Mouse (Mus musculus): ENCODE measurements around the gene Pgap2.

Gene Pgap2

DNA sequence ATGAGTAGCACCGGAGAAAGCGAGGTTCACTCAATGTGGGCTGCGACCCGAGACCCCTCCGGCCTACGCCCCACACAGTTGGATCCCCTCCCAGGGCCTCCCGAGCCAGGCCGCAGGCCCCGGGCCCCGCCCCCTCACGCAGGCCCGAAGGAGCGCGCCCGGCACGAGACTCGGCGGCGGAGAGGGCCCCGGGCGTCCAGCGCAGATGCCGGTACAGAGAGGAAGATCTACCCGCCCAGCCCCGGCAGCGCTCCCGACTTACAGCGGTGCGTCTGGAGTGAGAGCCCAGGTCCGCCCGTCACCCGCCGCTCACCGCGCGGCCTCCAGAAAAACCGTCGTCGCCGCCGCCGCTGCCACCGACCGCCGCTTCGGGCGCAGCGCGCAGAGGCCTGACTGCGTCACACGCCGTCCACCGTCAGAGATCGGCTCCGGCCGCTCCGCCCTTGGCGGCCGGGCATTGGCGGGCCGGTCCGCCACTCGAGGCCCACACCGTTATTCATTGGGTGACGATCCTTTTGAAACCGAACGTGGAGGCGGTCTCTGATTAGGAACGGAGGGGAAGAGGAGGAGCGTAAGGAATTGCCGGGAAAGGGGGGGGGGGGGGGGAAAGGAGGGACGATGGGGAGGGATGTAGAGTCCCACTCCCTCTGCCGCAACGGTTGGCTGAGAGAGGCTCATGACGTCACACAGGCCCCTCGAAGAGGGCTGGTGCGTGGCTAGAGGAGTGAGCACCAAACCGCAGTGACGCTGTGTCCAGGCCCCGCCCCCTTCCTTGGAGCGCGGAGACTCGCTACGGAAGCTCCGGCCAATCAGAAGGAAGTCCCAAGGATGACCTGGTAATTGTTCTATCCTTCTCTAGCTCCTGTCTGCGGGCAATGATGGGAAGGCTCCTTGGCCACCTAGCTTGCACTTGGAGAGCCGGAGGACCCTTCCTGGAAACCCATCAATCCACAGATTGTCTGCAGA, at the start of gene Pgap2, which contains the start of gene Nup98:
Gene Pgap2 (plus strand): TSS at position 453 of the 966 bp plus-strand sequence.
Gene Nup98 (minus strand): TSS at position 421 of the 966 bp plus-strand sequence.
- peak; percentile 99 for DNase-seq (ENCODE audit: extremely low spot score, low spot score)

DNA sequence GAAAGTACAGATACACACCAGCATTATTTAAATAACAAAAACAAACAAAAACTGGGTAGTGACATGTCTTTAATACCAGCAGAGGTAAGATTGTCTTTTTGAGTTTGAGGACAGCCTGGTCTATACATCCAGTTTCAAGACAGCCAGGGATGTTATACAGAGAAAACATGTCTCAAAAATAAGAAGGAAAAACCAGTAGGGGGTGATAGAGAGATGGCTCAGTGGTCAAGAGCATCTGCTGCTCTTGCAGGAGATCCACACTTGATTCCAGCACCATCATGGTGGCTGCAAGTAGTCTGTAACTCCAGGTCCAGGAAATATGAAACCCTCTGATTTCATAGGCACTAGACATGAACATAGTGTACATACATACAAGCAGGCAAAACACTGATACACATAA, 39.7 kb upstream of the Pgap2 start:
- no peak for DNase-seq (ENCODE audit: extremely low spot score, low spot score)

- no peak for DNase-seq (ENCODE audit: extremely low spot score, low spot score)
These were observed 26.2 kb upstream of the Pgap2 start for GRCm38 (mm10) chr7:102183849-102184248.

DNA sequence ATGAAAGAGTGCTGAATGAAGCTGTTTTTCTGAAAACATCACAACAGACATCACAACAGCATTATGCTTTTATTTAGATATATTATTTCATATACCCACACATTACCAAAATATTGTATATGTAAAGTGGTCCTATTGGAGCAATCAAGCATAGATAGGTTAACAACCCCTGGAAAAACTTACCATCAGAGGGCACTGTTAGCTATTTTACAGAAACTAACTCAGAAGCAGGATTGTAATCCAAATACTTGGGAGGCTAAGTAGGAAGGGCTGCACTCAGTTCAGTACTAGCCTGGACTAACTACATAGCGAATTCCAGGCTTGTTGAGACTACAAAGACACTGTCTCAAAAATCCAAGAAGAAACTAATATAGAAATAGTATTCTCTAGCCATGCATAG, 17.7 kb upstream of the Pgap2 start:
- no peak for DNase-seq (ENCODE audit: extremely low spot score, low spot score)

- DNase-seq (ENCODE audit: extremely low spot score, low spot score), result no peak
These were observed 9.4 kb upstream of the Pgap2 start for GRCm38 (mm10) chr7:102200576-102200975.

DNA sequence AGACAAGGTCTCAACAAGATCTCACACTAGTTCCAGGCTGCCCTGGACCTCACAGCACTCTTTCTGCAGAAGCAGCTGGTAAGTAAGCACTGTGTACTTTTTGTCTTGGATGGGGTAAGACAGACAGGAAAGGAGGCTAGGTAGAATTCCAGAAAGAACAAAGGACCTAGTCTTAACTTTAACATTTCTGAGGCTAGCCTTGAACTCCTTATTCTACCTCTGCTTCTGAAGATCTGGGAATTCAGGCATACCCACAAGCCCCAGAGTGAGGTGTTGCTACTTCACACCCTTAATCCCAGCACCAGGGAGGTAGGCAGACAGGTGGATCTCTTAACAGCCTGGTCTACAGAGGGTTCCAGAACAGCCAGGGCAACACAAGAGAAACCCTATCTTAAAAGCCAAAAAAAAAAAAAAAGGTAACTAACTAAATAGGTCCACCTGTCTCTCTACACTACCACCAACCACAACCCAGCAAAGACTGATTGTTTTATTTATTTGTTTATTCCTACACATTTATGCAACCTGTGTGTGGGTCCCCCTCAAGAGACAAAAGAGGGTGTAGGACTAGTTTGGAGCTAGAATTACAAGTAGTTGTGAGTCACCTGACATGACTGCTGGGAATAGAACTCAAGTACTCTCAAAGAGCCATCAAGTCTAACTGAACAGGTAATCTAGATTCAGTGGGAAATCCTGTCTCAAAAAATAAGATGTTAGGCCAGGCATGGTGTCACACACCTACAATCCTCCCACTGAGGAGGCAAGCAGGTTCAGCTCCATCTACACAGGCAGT, 8.8 kb upstream of the Pgap2 start:
- no peak for DNase-seq (ENCODE audit: extremely low spot score, low spot score)

DNA sequence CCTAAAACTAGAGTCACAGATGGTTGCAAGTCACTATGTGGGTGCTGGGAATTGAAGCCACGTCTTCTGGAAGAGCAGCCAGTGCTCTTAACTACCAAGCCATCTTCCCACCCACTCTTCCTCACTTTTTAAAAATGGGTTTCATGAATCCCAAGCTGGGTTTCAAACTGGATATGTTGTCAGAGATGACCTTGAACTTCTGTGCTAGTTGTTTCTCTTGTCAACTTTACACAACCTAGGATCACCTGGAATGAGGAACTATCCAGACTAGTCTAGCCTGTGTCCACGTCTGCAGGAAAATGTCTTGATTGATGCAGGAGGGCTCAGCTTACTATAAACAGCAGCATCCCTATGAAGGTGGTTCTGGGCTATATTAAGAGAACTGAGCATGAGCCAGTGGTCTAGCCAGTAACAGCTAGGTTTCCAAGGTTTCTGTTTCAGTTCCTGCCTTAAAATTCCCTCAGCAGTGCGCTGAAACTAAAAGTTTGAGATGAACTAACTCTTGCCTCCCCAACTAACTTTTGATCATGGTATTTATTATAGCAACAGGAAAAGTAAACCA, 5.6 kb upstream of the Pgap2 start:
- no peak for DNase-seq (ENCODE audit: extremely low spot score, low spot score)

DNA sequence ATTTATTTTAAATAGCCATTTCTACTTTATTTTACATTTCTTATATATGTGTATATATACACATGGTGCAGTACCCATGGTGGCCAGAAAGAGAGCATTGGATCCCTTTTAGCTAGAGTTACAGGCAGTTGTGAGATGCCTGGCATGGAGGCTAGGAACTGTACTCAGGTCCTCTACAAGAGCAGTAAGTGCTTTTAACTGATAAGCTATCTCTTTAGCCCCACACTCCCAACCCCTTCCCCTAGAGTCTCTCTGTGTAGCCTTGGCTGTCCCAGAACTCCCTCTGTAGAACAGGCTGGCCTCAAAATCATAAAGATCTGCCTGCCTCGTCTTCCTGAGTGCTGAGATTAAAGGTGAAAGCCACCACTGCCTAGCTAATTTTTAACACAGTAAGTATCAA, 4.4 kb upstream of the Pgap2 start:
- DNase-seq (ENCODE audit: extremely low spot score, low spot score), result no peak

GRCm38 (mm10) chr7:102208806-102209363, 1.1 kb upstream of the Pgap2 start:
- DNase-seq (ENCODE audit: extremely low spot score, low spot score), result no peak

DNA sequence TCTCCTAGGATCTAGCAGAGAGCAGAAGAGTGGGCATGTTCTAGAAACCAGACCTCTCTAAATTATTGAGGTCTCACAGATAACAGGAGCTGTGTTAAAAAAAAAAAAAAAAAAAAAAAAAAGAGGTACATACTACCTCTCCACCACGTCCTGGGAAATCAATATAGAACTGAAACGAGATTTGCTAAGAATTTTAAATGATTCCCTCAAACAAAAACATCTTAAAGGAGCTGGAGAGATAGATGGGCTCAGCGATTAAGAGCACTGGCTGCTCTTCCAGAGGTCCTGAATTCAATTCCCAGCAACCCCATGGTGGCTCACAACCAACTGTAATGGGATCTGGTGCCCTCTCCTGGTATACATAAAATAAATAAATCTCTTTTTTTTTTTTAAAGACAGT, 1.1 kb downstream of the Pgap2 start:
- no peak for DNase-seq (ENCODE audit: extremely low spot score, low spot score)

- DNase-seq (ENCODE audit: extremely low spot score, low spot score), result no peak
These were observed 11.9 kb downstream of the Pgap2 start for GRCm38 (mm10) chr7:102221899-102222298.

DNA sequence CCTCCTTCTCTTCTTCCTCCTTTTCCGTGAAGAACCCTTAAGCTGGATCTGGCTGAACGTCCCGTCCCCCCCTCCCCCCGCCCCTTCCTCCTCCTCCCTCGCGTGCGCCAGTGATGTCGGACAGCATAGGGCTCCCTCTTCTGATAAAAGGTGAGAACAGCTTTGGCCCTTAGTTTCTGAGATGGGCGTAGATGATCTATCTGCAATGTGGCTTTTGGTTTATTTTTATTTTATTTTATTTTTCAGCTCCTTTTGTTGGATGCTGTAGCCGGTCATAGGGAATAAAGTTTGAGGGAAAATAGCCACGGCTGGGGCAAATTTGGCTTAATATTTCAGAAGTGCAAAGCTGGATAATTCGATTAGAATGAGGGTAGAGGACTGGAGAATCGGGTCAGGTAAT, 12.3 kb downstream of the Pgap2 start:
- DNase-seq (ENCODE audit: extremely low spot score, low spot score), result peak; percentile 62

- peak; percentile 69 for DNase-seq (ENCODE audit: extremely low spot score, low spot score)
These were observed 13.0 kb downstream of the Pgap2 start for GRCm38 (mm10) chr7:102222830-102223556.

DNA sequence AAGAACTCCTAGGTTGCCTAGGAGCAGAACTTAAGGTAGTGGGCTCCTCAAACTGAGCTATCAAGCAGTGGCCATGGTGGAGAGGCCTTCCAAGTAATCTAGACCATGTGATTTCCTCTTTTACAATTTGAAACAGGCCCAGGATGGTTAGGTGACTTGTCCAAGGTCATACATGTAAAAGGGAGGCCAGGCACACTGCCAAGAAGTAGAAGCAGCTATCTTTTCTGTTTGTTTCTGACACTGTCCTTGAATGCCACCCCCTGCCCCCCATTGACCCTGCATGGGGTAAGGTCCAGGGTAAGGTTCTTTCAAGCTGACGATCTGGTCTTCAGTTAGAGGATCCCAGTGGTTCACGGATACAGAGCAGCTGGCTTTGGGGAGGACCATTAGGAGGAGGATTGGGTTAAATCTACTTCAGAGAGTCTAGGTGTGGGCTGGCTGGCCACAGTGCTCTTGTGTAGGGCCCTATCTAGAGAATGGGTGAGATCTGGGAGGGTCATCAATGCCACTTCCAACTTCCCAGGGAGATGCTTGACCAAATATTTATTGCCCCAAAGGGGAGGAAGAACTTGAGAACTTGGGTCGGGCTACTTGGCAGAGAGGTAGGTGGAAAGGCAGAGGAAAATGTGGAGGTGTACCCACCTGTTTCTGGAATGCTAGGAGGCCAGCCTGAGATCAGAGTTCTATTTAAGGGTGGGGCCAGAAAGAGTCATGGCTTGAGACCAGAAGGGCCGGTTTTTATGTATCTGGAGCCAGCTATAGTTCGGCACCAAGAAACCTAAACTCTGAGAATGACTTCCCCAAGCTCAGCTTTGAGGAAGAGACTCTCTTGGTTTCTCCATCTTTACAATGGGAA, 14.1 kb downstream of the Pgap2 start:
- DNase-seq (ENCODE audit: extremely low spot score, low spot score), result no peak

DNA sequence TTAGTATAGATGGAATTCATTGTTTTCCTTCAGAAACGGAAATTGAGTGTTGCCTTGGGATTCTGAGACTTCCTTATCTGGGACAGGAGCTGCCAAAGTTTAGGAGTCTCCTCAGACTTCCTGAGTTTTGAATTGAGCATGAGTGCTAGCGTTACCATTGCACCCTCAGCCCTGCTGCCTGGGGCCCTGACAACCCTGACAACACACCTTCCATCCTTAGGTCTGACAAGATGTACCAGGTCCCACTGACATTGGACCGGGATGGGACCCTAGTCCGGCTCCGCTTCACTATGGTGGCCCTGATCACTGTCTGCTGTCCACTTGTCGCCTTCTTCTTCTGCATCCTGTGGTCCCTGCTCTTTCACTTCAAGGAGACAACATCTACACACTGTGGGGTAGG, 16.0 kb downstream of the Pgap2 start:
- DNase-seq (ENCODE audit: extremely low spot score, low spot score), result no peak

- no peak for DNase-seq (ENCODE audit: extremely low spot score, low spot score)
These were observed 18.2 kb downstream of the Pgap2 start for GRCm38 (mm10) chr7:102228049-102228670.

DNA sequence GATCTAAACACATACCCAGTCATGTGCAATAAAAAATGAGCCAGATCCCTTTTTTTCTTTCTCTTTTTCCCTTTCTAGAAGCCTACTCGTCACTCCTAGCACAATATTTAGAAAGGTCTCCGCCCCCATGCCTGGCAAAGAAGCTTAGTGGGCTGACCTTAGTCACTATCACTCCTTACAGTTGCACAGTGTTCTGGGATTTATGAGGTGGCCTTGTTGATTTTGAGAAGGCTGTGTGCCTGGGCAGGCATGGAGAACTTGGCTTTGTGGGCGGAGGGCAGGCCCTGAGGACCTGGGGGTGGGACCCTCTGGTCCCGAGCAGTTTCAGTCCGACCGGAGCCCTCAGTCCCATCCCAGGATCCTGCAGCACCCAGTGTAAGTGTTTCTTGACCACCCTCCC, 19.8 kb downstream of the Pgap2 start:
- DNase-seq (ENCODE audit: extremely low spot score, low spot score), result no peak

DNA sequence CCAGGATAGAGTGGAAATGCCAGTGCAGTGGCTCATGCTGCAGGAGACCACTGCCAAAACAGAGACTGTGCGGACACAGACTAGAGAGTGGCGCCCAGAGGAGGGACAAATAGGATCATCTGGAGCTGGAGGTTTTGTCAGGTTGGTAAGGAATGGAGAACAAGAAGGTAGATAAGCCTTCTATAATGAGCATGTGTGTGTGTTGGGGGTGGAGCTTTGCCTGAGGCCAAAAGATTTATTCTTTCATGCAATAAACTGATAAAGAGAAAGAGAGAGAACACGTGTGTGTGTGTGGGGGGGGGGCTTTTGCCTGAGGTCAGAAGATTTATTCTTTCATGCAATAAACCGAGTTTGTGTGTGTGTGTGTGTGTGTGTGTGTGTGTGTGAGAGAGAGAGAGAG, 23.1 kb downstream of the Pgap2 start:
- DNase-seq (ENCODE audit: extremely low spot score, low spot score), result no peak

GRCm38 (mm10) chr7:102238686-102239286, 28.8 kb downstream of the Pgap2 start:
- no peak for DNase-seq (ENCODE audit: extremely low spot score, low spot score)

All from neural tube, embryonic 10.5 days (tissue).